Mouse (Mus musculus) liver, embryonic 12.5 days (tissue): Measurements from ENCODE around the gene Chrd. TPM values are rescaled to one million over a fixed set of nuclear protein-coding genes. Genes with fewer than 3 reads are reported as not detected.
A peak's percentile ranks its signal among the peaks of the same experiment; 100 is the strongest.

Experiments used
- ATAC-seq: fragments of 200-750 bp; cut with Nextera tagmentation; 2 replicates; pipeline ENCODE4 v1.8.0; 2017; ENCODE audit warnings: moderate number of reproducible peaks, mild to moderate bottlenecking, moderate library complexity
- H3K27ac ChIP-seq: fragments of 300-500 bp; sonication (generic); 2 replicates; pipeline ENCODE4 v1.5.1; 2016; ENCODE audit warnings: mild to moderate bottlenecking
- H3K27me3 ChIP-seq: fragments of 300-500 bp; sonication (generic); replicated peaks from 2 replicates; pipeline ENCODE4 v1.6.1; 2016; ENCODE audit warnings: mild to moderate bottlenecking, moderate library complexity
- H3K36me3 ChIP-seq: fragments of 300-500 bp; sonication (generic); 2 replicates; pipeline ENCODE4 v1.6.1; 2016; ENCODE audit warnings: mild to moderate bottlenecking, moderate library complexity
- H3K4me1 ChIP-seq: fragments of 300-500 bp; sonication (generic); 2 replicates; pipeline ENCODE4 v1.6.1; 2016
- H3K4me2 ChIP-seq: fragments of 300-500 bp; sonication (generic); 2 replicates; pipeline ENCODE4 v1.6.1; 2016; ENCODE audit warnings: mild to moderate bottlenecking, moderate library complexity
- H3K4me3 ChIP-seq: fragments of 300-500 bp; sonication (generic); 2 replicates; pipeline ENCODE4 v1.5.1; 2016; ENCODE audit warnings: mild to moderate bottlenecking, moderate library complexity
- H3K9ac ChIP-seq: fragments of 300-500 bp; sonication (generic); 2 replicates; pipeline ENCODE4 v1.6.1; 2016; ENCODE audit warnings: mild to moderate bottlenecking, moderate library complexity
- H3K9me3 ChIP-seq: fragments of 300-500 bp; sonication (generic); replicated peaks from 2 replicates; pipeline ENCODE4 v1.6.1; 2016; ENCODE audit warnings: mild to moderate bottlenecking, moderate library complexity
- WGBS: fragments of 180-500 bp; shearing (Covaris S2); methylation state at CpG from one replicate; pipeline ENCODE4 v1.1.7; 2016; ENCODE audit not compliant: insufficient replicate concordance; 5-methylcytosine and 5-hydroxymethylcytosine counted together
- polyA plus RNA-seq: library from polyadenylated mRNA; unstranded; fragments of >200 nt; fragmentation: Nextera tagmentation; extraction: Ambion mirVana; gene quantifications from 2 replicates; pipeline ENCODE4 v1.2.1, GENCODE M21; 2016

Chrd gene
- polyA plus RNA-seq, 1 experiment from 2014 or later = 0.54 TPM

DNA sequence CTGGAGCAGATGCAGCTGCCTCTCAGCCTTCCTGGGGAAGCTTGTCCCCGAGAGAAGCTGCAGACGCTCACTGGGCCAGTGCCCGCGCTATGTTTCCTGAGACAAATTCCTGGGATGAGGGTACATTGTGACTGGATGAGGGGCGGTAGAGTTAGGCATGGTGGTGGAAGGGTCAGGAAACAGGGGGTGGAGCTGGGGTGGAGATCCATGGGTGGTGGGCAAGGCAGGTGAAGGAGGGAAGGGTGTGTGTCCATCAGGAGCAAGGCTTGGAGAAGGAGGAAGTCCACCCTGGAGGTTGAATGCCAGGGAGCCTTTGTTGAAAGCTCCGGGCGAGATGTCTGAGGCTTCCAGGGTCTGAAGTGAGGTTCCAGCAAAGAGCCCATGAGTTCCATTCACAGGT, 7.6 kb upstream of the Chrd start:
- Histone ChIP-seq H3K4me3 (no peak overlapping the region), H3K9me3 (no peaks in the 10 kb centered on the region), H3K27ac (no peak overlapping the region), H3K4me2 (no peak overlapping the region), H3K4me1 (no peaks in the 10 kb centered on the region), H3K27me3 (peaks cover 41% of the 10 kb centered on the region), H3K9ac (0 out of 2 replicates have a peak overlapping the region, but pooled peaks have one; percentile 8), H3K36me3 (peaks cover 24% of the 10 kb centered on the region)
- WGBS = 71% methylated on average over 7 of the region's 7 CpGs
- ATAC-seq = no peak

DNA sequence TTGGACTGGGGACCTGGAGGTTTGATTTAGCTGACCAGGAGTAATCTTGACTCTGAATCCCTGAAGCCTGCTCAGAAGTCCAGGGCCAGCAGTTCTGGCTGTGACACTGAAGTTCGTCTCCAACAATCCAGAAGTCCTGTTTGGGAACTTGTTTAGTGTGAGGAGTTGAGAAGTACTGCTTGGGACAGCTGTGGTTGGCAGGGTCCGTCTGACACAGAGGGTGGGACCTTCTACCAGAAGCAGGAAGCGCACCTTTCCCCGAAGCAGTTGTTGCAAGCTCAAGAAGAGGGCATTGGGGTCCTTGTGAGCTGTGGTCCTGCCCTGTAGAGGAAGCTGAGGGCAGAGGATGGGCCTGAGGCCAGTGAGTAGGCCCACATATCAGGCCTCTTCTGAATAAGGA, 7.2 kb upstream of the Chrd start:
- Histone ChIP-seq H3K9me3 (no peaks in the 10 kb centered on the region), H3K9ac (no peak overlapping the region), H3K27ac (no peak overlapping the region), H3K4me3 (no peak overlapping the region), H3K4me1 (no peaks in the 10 kb centered on the region), H3K27me3 (peaks cover 45% of the 10 kb centered on the region), H3K36me3 (peaks cover 20% of the 10 kb centered on the region), H3K4me2 (no peak overlapping the region)
- ATAC-seq = no peak
- WGBS = 55% methylated on average over 4 of the region's 4 CpGs

DNA sequence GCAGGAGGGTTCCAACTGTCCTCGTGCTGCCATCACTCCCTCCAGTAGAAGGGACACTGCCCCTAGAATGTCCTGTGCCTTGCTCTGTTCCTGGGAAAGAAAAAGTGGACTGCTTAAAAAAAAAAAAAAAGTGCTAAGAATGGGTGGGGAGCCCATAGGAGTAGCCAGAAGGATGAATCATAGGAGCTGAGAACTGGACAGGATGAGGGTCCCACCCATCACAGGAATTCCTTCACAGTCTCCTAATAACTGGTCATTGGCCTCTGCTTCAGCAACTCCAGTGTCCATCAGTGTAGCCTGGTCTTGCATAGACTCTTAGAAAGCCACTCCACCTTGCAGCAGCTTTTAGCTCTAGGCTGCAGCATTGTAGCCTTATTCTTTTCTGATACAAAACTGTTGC, 6.5 kb upstream of the Chrd start:
- peaks cover 52% of the 10 kb centered on the region for H3K27me3 ChIP-seq
- peaks cover 13% of the 10 kb centered on the region for H3K36me3 ChIP-seq
- 47% methylated on average over 1 of the region's 1 CpGs for WGBS
- no peaks in the 10 kb centered on the region for H3K4me1 ChIP-seq
- no peak overlapping the region for H3K9ac ChIP-seq
- no peak for ATAC-seq
- no peak overlapping the region for H3K4me2 ChIP-seq
- no peaks in the 10 kb centered on the region for H3K9me3 ChIP-seq
- no peak overlapping the region for H3K27ac ChIP-seq
- no peak overlapping the region for H3K4me3 ChIP-seq

DNA sequence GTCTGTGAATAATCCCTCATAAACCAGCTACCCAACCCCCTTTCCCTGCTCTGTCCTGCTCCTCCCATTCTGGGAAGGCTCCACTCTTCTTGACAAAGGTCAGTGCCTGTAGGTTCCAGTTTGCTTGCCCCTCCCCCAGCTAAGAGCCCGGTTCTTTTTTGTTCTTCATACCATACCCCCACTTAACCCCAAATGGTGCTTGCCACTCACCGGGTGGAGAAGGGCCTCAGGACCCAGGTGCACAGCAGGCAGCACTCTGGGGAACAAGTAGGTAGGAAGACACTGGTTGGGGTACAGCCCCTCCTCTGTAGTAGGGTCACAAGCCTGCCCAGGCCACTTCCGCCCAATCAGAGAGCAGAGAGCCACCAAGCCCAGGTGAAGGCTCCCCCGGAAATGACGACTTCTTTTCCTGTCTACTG, 2.6 kb upstream of the Chrd start:
- Histone ChIP-seq H3K27ac (no peak overlapping the region), H3K9me3 (no peaks in the 10 kb centered on the region), H3K4me2 (peak overlapping the region; percentile 34), H3K4me1 (peaks cover 21% of the 10 kb centered on the region), H3K36me3 (no peaks in the 10 kb centered on the region), H3K9ac (no peak overlapping the region), H3K4me3 (peak overlapping the region; percentile 11; the same call in 1 of the 2 replicates), H3K27me3 (peaks cover 89% of the 10 kb centered on the region)
- 27% methylated on average over 5 of the region's 5 CpGs for WGBS
- ATAC-seq = peak; percentile 59

DNA sequence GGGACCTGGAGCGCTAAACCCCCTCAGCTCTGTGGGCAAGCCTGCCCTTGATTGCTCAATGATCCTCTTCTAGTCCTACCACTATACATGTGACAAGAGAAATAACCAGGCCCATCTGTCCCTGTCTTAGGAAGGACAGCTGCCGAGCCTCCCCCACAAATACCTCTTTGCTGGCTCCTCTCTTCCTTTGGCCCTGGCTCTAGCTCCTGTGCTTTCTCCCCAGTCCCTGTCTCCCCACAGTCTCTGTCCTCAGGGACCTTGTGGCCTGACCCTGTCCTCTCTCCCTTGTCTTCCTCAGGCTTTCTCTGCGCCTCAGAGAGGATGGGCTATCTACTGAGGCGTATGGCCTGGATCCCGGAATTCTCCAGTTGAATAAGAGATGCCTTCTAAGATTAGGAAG, 1.2 kb upstream of the Chrd start:
- ATAC-seq = no peak
- no peaks in the 10 kb centered on the region for H3K36me3 ChIP-seq
- H3K27me3 ChIP-seq = peaks cover 89% of the 10 kb centered on the region
- no peak overlapping the region for H3K9ac ChIP-seq
- H3K4me1 ChIP-seq = peaks cover 21% of the 10 kb centered on the region
- no peaks in the 10 kb centered on the region for H3K9me3 ChIP-seq
- no peak overlapping the region for H3K27ac ChIP-seq
- 53% methylated on average over 5 of the region's 5 CpGs for WGBS
- no peak overlapping the region for H3K4me2 ChIP-seq
- H3K4me3 ChIP-seq = no peak overlapping the region

DNA sequence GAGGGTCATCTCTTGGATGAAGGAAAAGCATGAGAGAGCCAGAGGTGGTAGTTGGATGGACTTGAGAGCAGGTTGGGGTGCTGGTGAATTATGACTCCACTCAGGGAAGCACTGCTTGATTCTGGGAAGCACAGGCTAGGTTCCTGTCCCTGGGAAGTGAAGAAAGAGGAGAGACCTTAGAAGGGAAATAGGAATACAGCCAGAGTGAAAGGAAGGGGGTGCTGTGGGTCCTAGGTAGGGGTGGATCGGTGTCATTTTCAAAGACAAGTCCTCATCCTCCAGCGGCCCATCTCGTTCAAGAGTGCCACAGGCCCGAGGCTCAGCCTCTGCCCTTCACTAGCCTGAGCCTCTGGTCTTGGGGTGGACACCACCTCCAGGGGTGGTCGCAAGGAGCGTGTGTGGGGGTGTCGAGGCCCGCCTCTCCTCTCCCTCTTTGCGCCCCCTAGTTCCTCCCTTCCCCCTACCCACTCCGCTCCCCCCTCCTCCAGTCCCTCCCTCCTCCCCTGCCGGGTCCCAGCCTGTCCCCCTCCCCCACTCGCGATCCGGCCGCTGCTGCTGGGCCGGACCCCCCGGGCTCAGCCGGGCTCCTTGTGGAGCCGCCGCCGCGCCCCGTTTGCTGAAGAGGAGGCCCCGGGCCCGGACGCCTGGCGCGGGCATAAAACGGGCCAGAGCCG, 539 bp upstream of the Chrd start:
- Histone ChIP-seq H3K4me1 (peaks cover 21% of the 10 kb centered on the region), H3K27me3 (peaks cover 90% of the 10 kb centered on the region), H3K36me3 (no peaks in the 10 kb centered on the region), H3K4me2 (peak overlapping the region; percentile 73), H3K9ac (peak overlapping the region; percentile 52), H3K27ac (no peak overlapping the region), H3K9me3 (no peaks in the 10 kb centered on the region), H3K4me3 (peak overlapping the region; percentile 51)
- WGBS = 3% methylated on average over 30 of the region's 30 CpGs
- ATAC-seq = no peak

DNA sequence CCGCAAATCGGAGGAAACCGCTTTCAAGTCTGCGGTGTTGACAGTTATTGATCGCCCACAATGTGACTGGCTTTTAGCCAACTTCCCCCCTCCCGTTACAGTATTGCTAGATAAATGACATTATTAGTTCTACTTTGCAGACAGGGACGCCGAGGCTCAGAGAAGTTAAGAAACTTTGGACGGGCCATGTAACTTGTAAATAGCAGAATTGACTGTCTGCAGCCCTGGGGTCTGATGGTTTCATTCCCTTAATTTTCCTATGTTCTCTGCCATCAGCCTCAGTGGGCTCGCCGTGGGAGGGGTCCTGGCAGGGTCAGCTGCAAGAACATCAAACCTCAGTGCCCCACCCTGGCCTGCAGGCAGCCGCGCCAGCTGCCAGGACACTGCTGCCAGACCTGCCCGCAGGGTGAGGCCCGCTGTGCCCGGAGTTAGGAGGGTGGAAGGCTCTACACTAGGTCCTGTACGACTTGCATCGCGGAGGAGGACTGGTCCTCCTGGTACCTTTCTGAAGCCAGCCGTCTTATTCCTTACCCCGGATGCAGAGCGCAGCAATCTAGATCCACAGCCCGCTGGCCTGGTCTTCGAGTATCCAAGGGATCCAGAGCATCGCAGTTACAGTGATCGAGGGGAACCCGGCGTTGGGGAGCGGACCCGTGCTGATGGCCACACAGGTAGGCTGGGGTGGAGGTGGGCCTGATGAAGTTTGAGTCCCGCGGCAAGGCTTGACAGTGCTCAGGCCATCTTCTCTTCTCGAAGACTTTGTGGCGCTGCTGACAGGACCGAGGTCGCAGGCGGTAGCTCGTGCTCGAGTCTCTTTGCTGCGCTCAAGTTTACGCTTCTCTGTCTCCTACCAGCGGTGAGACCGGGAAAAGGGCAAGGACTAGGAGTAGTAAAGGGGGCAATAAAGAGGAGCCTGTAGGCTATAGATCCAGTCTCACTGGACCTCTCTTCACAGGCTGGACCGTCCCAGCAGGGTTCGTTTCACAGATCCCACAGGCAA, 1.1 kb downstream of the Chrd start, which contains the start of gene Thpo:
Thpo (minus strand) TSS at position 781 of the 1,000 bp plus-strand sequence.
- H3K4me2 ChIP-seq = peak within 1 kb of the TSS; percentile 73
- WGBS = 5% methylated on average over 45 of the region's 45 CpGs
- no peaks in the 10 kb centered on the region for H3K36me3 ChIP-seq
- H3K4me1 ChIP-seq = peaks cover 21% of the 10 kb centered on the region
- H3K9ac ChIP-seq = peak within 1 kb of the TSS; percentile 52; the same call in 1 of the 2 replicates
- no peak for ATAC-seq
- H3K9me3 ChIP-seq = no peaks in the 10 kb centered on the region
- peak within 1 kb of the TSS; percentile 51 for H3K4me3 ChIP-seq
- no peak within 1 kb of the TSS for H3K27ac ChIP-seq
- H3K27me3 ChIP-seq = peaks cover 94% of the 10 kb centered on the region

DNA sequence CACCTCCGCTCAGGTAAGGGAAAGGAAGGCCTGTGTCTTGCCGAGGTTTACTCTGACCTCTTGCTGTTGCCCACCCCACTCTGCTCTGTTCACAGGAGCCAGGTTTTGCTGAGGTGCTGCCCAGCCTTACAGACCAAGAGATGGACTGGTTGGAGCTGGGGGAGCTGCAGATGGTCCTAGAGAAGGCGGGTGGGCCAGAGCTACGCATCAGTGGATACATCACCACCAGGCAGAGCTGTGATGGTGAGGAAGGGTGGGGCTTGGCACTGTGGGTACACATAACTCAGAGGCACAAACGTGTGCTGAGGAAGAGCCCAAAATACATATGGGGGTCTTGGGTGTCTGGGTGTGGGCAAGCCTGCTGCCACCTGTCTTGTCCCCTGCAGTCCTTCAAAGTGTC, 2.7 kb downstream of the Chrd start:
- Histone ChIP-seq H3K4me3 (no peak overlapping the region), H3K9me3 (no peaks in the 10 kb centered on the region), H3K27ac (no peak overlapping the region), H3K4me2 (no peak overlapping the region), H3K27me3 (peaks cover 81% of the 10 kb centered on the region), H3K9ac (no peak overlapping the region), H3K36me3 (no peaks in the 10 kb centered on the region), H3K4me1 (peaks cover 21% of the 10 kb centered on the region)
- ATAC-seq = no peak
- WGBS = 49% methylated on average over 5 of the region's 5 CpGs

DNA sequence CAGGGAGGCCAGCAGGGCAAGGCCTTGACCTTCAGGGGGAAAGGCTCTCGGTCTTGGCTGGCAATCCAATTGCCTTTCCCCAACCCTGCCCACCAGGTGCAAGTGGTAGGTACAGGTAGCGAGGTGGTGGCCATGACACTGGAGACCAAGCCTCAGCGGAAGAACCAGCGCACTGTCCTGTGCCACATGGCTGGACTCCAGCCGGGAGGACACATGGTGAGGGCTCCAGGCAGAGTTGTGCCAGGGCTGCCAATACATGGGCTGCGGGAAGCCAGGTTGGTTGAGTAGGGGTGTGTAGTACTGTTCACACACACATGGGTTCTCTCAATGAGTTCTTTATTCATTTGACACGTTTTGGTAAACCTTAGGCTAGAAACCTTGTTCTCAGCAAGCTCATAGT, 3.2 kb downstream of the Chrd start:
- Histone ChIP-seq H3K4me2 (no peak overlapping the region), H3K9ac (no peak overlapping the region), H3K27ac (no peak overlapping the region), H3K36me3 (no peaks in the 10 kb centered on the region), H3K4me3 (no peak overlapping the region), H3K4me1 (peaks cover 21% of the 10 kb centered on the region), H3K27me3 (peaks cover 75% of the 10 kb centered on the region), H3K9me3 (no peaks in the 10 kb centered on the region)
- 67% methylated on average over 7 of the region's 7 CpGs for WGBS
- no peak for ATAC-seq

DNA sequence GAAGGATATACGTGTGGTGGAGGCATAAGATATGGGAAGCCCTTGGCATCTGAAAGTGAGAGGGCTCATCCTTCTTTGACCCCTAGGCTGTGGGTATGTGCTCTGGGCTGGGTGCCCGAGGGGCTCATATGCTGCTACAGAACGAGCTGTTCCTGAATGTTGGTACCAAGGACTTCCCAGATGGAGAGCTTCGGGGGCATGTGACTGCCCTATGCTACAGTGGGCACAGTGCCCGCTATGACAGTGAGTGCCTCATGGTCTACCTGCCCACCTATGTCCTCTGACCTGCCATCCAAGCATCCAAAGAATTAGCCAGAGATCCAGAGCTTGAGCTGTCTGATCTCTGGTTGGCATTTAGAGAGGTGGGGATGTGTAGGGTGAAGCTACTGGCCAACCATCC, 3.9 kb downstream of the Chrd start:
- no peaks in the 10 kb centered on the region for H3K36me3 ChIP-seq
- no peak overlapping the region for H3K9ac ChIP-seq
- no peak overlapping the region for H3K27ac ChIP-seq
- no peak overlapping the region for H3K4me2 ChIP-seq
- H3K4me1 ChIP-seq = peaks cover 21% of the 10 kb centered on the region
- H3K9me3 ChIP-seq = no peaks in the 10 kb centered on the region
- ATAC-seq = no peak
- 61% methylated on average over 5 of the region's 5 CpGs for WGBS
- H3K27me3 ChIP-seq = peaks cover 72% of the 10 kb centered on the region
- H3K4me3 ChIP-seq = no peak overlapping the region

DNA sequence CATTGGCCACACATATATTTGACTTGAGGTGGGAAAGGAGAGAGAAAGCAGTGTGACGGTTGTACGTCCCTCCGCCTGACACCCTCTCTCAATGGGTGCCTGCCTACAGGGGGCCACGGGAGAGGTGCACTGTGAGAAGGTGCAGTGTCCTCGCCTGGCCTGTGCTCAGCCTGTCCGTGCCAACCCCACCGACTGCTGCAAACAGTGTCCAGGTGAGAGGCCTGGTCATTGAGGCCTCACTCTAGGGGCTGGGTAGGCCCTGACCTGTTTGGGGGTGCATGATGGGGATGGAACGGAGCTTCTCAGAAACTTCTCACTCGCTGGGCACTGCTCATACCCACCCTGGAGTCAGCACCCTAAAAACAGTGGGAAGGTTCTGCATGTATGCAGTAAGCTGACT, 6.9 kb downstream of the Chrd start:
- no peak overlapping the region for H3K4me3 ChIP-seq
- no peaks in the 10 kb centered on the region for H3K9me3 ChIP-seq
- 82% methylated on average over 9 of the region's 9 CpGs for WGBS
- no peaks in the 10 kb centered on the region for H3K36me3 ChIP-seq
- H3K9ac ChIP-seq = no peak overlapping the region
- H3K27me3 ChIP-seq = peaks cover 44% of the 10 kb centered on the region
- H3K4me1 ChIP-seq = no peaks in the 10 kb centered on the region
- H3K4me2 ChIP-seq = no peak overlapping the region
- no peak overlapping the region for H3K27ac ChIP-seq
- ATAC-seq = no peak

DNA sequence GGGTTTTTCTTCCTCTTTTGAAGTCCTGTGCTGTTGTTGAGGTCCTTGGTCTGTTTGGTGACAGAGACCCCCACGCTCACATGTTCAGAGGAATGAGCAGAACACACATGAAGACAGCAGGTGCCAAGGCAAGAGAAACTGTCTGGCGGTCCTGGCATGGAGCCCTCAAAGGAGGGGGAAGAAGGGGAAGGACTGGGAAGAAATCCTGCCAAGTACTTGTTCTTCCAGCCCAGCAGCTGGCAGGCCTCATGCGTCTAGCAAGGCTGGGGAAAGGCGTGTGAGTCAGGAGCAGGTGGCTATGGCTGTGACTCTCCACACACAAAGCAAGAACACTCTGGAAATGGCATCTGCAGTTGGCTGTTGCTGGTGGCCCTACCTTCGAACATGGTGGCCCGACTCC, 13.7 kb downstream of the Chrd start:
- H3K27me3 ChIP-seq = peaks cover 11% of the 10 kb centered on the region; the same call in 1 of the 2 replicates
- no peak overlapping the region for H3K4me3 ChIP-seq
- no peaks in the 10 kb centered on the region for H3K9me3 ChIP-seq
- H3K4me2 ChIP-seq = no peak overlapping the region
- H3K36me3 ChIP-seq = no peaks in the 10 kb centered on the region
- 62% methylated on average over 6 of the region's 6 CpGs for WGBS
- no peaks in the 10 kb centered on the region for H3K4me1 ChIP-seq
- ATAC-seq = no peak
- no peak overlapping the region for H3K27ac ChIP-seq
- no peak overlapping the region for H3K9ac ChIP-seq
